Mouse (Mus musculus) thymus, adult 2 months (tissue): ENCODE results near the gene Akap8l. TPM values are rescaled to one million over a fixed set of nuclear protein-coding genes. Genes with fewer than 3 reads are reported as not detected.

Experiments
- DNase-seq: peaks from one replicate; pipeline ENCODE4 v3.0.0; 2021
- H3K27ac ChIP-seq: fragments of 200-500 bp; 2 replicates; pipeline ENCODE4 v1.5.1; 2012; ENCODE audit warnings: low read length, control low read depth; ENCODE audit not compliant: control insufficient read depth, insufficient read depth
- H3K27me3 ChIP-seq: fragments of 200-500 bp; 2 replicates; pipeline ENCODE4 v1.6.1; 2012; ENCODE audit warnings: mild to moderate bottlenecking, low read length, moderate library complexity, mixed read lengths; ENCODE audit not compliant: control insufficient read depth, insufficient read depth
- H3K36me3 ChIP-seq: fragments of 200-500 bp; 2 replicates; pipeline ENCODE4 v1.6.1; 2012; ENCODE audit warnings: mild to moderate bottlenecking, low read length, moderate library complexity; ENCODE audit not compliant: control insufficient read depth, insufficient read depth
- H3K4me1 ChIP-seq: fragments of 200-500 bp; replicated peaks from 2 replicates; pipeline ENCODE4 v1.6.1; 2012; ENCODE audit warnings: low read length; ENCODE audit not compliant: control insufficient read depth, insufficient read depth
- H3K4me3 ChIP-seq: fragments of 200-500 bp; 2 replicates; pipeline ENCODE4 v1.5.1; 2012; ENCODE audit warnings: mild to moderate bottlenecking, low read length, control low read depth, moderate library complexity; ENCODE audit not compliant: control insufficient read depth, insufficient read depth
- CTCF ChIP-seq: fragments of 200-500 bp; IDR thresholded peaks from 2 replicates; pipeline ENCODE4 v1.5.1; 2012; ENCODE audit warnings: mild to moderate bottlenecking, control low read depth, low read length, moderate library complexity, borderline replicate concordance; ENCODE audit not compliant: control insufficient read depth, poor library complexity, insufficient read depth; ENCODE audit errors: extremely low read depth
- POLR2A ChIP-seq: fragments of 200-500 bp; IDR thresholded peaks from 2 replicates; pipeline ENCODE4 v1.6.1; 2012; ENCODE audit warnings: mild to moderate bottlenecking, low read length, control low read depth, moderate library complexity; ENCODE audit not compliant: control insufficient read depth, poor library complexity, insufficient read depth; ENCODE audit errors: extremely low read depth
- WGBS: fragments of 180-500 bp; shearing (Covaris S2); methylation state at CpG from one replicate; pipeline ENCODE4 v1.1.7; 2018; 5-methylcytosine and 5-hydroxymethylcytosine counted together
- polyA plus RNA-seq: library from polyadenylated mRNA; depleted of rRNA; stranded (reverse); fragments of >200 nt; gene quantifications from 2 replicates; pipeline ENCODE4 v1.2.3, GENCODE M21; 2012

The Akap8l gene
- polyA plus RNA-seq, 1 experiment = 191 TPM

- TF ChIP-seq POLR2A (no peak), CTCF (no peak)
- H3K36me3 ChIP-seq = peaks cover 95% of the 10 kb centered on the region
- WGBS = 97% methylated on average over 8 of the region's 8 CpGs
- no peak for DNase-seq
- no peaks in the 10 kb centered on the region for H3K4me1 ChIP-seq
- no peak overlapping the region for H3K4me3 ChIP-seq
- H3K27me3 ChIP-seq = no peaks in the 10 kb centered on the region
- H3K27ac ChIP-seq = no peak overlapping the region
Observed at GRCm38 (mm10) chr17:32312801-32313200, 37.6 kb downstream of the Akap8l start.

GRCm38 (mm10) chr17:32307963-32308362, 42.4 kb downstream of the Akap8l start:
- Histone ChIP-seq H3K36me3 (peaks cover 96% of the 10 kb centered on the region), H3K4me3 (no peak overlapping the region), H3K27ac (no peak overlapping the region), H3K27me3 (no peaks in the 10 kb centered on the region), H3K4me1 (no peaks in the 10 kb centered on the region)
- DNase-seq = no peak
- TF ChIP-seq POLR2A (no peak), CTCF (no peak)
- WGBS = 98% methylated on average over 4 of the region's 4 CpGs

GRCm38 (mm10) chr17:32298125-32298524, 52.3 kb downstream of the Akap8l start:
- WGBS = 90% methylated on average over 1 of the region's 1 CpGs
- Histone ChIP-seq H3K27me3 (no peaks in the 10 kb centered on the region), H3K4me3 (no peak overlapping the region), H3K36me3 (no peaks in the 10 kb centered on the region; the same call in 1 of the 2 replicates), H3K27ac (no peak overlapping the region), H3K4me1 (no peaks in the 10 kb centered on the region)
- DNase-seq = no peak
- TF ChIP-seq POLR2A (no peak), CTCF (no peak)

- WGBS = 97% methylated on average over 2 of the region's 2 CpGs
- Histone ChIP-seq H3K36me3 (no peaks in the 10 kb centered on the region), H3K27ac (no peak overlapping the region), H3K4me1 (no peaks in the 10 kb centered on the region), H3K27me3 (no peaks in the 10 kb centered on the region), H3K4me3 (no peak overlapping the region)
- no peak for DNase-seq
- TF ChIP-seq CTCF (no peak), POLR2A (no peak)
Observed at GRCm38 (mm10) chr17:32295901-32296300, 54.5 kb downstream of the Akap8l start.

- 91% methylated on average over 4 of the region's 4 CpGs for WGBS
- Histone ChIP-seq H3K36me3 (no peaks in the 10 kb centered on the region), H3K27me3 (no peaks in the 10 kb centered on the region), H3K27ac (no peak overlapping the region), H3K4me3 (no peak overlapping the region), H3K4me1 (no peaks in the 10 kb centered on the region)
- no peak for DNase-seq
- TF ChIP-seq POLR2A = no peak
- no peak for TF ChIP-seq CTCF
Observed at GRCm38 (mm10) chr17:32295160-32295559, 55.2 kb downstream of the Akap8l start.

- TF ChIP-seq POLR2A (no peak), CTCF (no peak)
- Histone ChIP-seq H3K27ac (peak overlapping the region; percentile 76), H3K4me1 (peaks cover 14% of the 10 kb centered on the region), H3K27me3 (no peaks in the 10 kb centered on the region), H3K36me3 (no peaks in the 10 kb centered on the region), H3K4me3 (peak overlapping the region; percentile 90)
- WGBS = 62% methylated on average over 6 of the region's 6 CpGs
- DNase-seq = no peak
Observed at GRCm38 (mm10) chr17:32285138-32285670, 65.2 kb downstream of the Akap8l start.
